Mouse (Mus musculus) lung, embryonic 15.5 days (tissue): Measurements from ENCODE around the gene Chst15. TPM values are rescaled to one million over a fixed set of nuclear protein-coding genes. Genes with fewer than 3 reads are reported as not detected.
A peak's percentile ranks its signal among the peaks of the same experiment; 100 is the strongest.

ENCODE experiments used
- ATAC-seq: fragments of 200-750 bp; cut with Nextera tagmentation; 2 replicates; pipeline ENCODE4 v1.8.0; 2017; ENCODE audit warnings: moderate number of reproducible peaks, borderline replicate concordance; ENCODE audit not compliant: low FRiP score, low TSS enrichment; ENCODE audit errors: extremely low read depth
- H3K27ac ChIP-seq: fragments of 300-500 bp; sonication (generic); 2 replicates; pipeline ENCODE4 v1.5.1; 2015; ENCODE audit warnings: moderate library complexity, mild to moderate bottlenecking, inconsistent platforms
- H3K27me3 ChIP-seq: fragments of 300-500 bp; sonication (generic); 2 replicates; pipeline ENCODE4 v1.6.1; 2015; ENCODE audit warnings: inconsistent platforms
- H3K36me3 ChIP-seq: fragments of 300-500 bp; sonication (generic); 2 replicates; pipeline ENCODE4 v1.6.1; 2015; ENCODE audit warnings: inconsistent platforms
- H3K4me1 ChIP-seq: fragments of 300-500 bp; sonication (generic); 2 replicates; pipeline ENCODE4 v1.6.1; 2015; ENCODE audit warnings: inconsistent platforms
- H3K4me2 ChIP-seq: fragments of 300-500 bp; sonication (generic); 2 replicates; pipeline ENCODE4 v1.6.1; 2015; ENCODE audit warnings: inconsistent platforms, mild to moderate bottlenecking, moderate library complexity
- H3K4me3 ChIP-seq: fragments of 300-500 bp; sonication (generic); 2 replicates; pipeline ENCODE4 v1.5.1; 2015; ENCODE audit warnings: mild to moderate bottlenecking, inconsistent platforms
- H3K9ac ChIP-seq: fragments of 300-500 bp; sonication (generic); 2 replicates; pipeline ENCODE4 v1.6.1; 2015; ENCODE audit warnings: inconsistent platforms
- H3K9me3 ChIP-seq: fragments of 300-500 bp; sonication (generic); 2 replicates; pipeline ENCODE4 v1.6.1; 2016; ENCODE audit warnings: inconsistent platforms
- WGBS: fragments of 180-500 bp; shearing (Covaris S2); methylation state at CpG from one replicate; pipeline ENCODE4 v1.1.7; 2015; 5-methylcytosine and 5-hydroxymethylcytosine counted together
- polyA plus RNA-seq: library from polyadenylated mRNA; unstranded; fragments of >200 nt; fragmentation: Nextera tagmentation; extraction: Ambion mirVana; gene quantifications from 2 replicates; pipeline ENCODE4 v1.2.1, GENCODE M21; 2015

The Chst15 gene
- polyA plus RNA-seq, 1 experiment from 2014 or later = 20.3 TPM

- WGBS = 40% methylated on average over 6 of the region's 6 CpGs
- Histone ChIP-seq H3K9me3 (no peaks in the 10 kb centered on the region), H3K4me2 (no peak overlapping the region), H3K4me3 (no peak overlapping the region), H3K27ac (peak overlapping the region; percentile 70), H3K27me3 (no peaks in the 10 kb centered on the region), H3K4me1 (peaks cover 81% of the 10 kb centered on the region), H3K36me3 (no peaks in the 10 kb centered on the region), H3K9ac (no peak overlapping the region)
- peak; percentile 31 for ATAC-seq
Observed at GRCm38 (mm10) chr7:132307722-132308271, 9.2 kb downstream of the Chst15 start.

- Histone ChIP-seq H3K4me2 (no peak overlapping the region), H3K36me3 (no peaks in the 10 kb centered on the region), H3K4me1 (peaks cover 83% of the 10 kb centered on the region), H3K27ac (no peak overlapping the region), H3K27me3 (no peaks in the 10 kb centered on the region), H3K9me3 (no peaks in the 10 kb centered on the region), H3K9ac (no peak overlapping the region), H3K4me3 (no peak overlapping the region)
- ATAC-seq = no peak
- WGBS = 89% methylated on average over 8 of the region's 8 CpGs
Observed at GRCm38 (mm10) chr7:132306671-132307412, 10.2 kb downstream of the Chst15 start.

DNA sequence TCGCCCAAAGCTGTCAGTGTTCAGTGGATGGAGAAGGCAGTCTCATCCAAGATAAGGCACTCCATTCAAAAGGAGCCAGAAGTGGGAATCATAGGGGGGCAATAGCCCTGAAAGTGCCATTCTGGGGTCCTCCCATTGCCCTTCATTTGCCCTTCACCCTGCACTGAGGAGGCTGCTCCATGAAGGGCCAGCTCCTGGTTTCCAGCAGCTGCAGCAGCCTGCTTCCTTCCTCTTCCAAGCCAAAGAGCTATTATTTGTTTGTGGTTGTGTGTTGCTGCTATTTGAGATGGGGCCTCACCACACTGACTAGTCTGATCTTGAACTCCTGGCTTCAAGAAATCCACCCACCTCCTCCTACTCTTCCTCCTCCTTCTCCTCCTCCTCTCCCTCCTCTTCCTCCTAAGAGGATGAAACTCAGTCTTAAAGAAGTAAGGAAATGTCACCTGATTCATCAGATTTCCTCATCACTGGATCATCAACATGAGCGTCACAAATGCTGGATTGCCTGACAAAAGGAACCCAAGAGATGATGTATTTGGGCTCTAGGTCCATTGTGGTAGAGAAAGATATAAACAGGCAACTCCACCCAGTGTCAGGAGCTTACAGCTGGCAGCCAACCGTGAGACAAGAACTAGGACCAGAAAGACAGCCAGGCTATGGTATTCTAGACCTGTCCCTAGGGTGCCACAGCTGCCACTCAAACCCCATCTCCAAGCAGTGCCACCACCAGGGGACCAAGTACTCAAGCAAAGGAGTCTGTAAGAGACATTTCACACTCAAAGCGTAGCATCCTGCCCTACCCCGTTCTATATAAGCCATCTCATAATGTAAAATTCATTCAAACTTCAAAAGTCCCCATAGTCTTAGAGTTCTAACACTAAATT lies 11.3 kb downstream of the Chst15 start:
- Histone ChIP-seq H3K9ac (no peak overlapping the region), H3K27ac (peak overlapping the region; percentile 9; the same call in 1 of the 2 replicates), H3K4me1 (peaks cover 90% of the 10 kb centered on the region), H3K27me3 (no peaks in the 10 kb centered on the region), H3K36me3 (no peaks in the 10 kb centered on the region), H3K4me3 (no peak overlapping the region), H3K4me2 (no peak overlapping the region), H3K9me3 (no peaks in the 10 kb centered on the region)
- WGBS = 72% methylated on average over 5 of the region's 5 CpGs
- no peak for ATAC-seq

- ATAC-seq = no peak
- no peaks in the 10 kb centered on the region for H3K36me3 ChIP-seq
- H3K4me3 ChIP-seq = no peak overlapping the region
- WGBS = 53% methylated on average over 8 of the region's 8 CpGs
- no peaks in the 10 kb centered on the region for H3K9me3 ChIP-seq
- no peak overlapping the region for H3K27ac ChIP-seq
- H3K4me1 ChIP-seq = peaks cover 90% of the 10 kb centered on the region
- no peaks in the 10 kb centered on the region for H3K27me3 ChIP-seq
- no peak overlapping the region for H3K9ac ChIP-seq
- no peak overlapping the region for H3K4me2 ChIP-seq
Observed at GRCm38 (mm10) chr7:132304424-132305085, 12.5 kb downstream of the Chst15 start.

GRCm38 (mm10) chr7:132303988-132304387 lies 13.0 kb downstream of the Chst15 start:
- Histone ChIP-seq H3K4me3 (no peak overlapping the region), H3K4me2 (no peak overlapping the region), H3K27me3 (no peaks in the 10 kb centered on the region), H3K36me3 (no peaks in the 10 kb centered on the region), H3K27ac (no peak overlapping the region), H3K4me1 (peaks cover 90% of the 10 kb centered on the region), H3K9ac (no peak overlapping the region), H3K9me3 (no peaks in the 10 kb centered on the region)
- ATAC-seq = no peak
- 49% methylated on average over 7 of the region's 7 CpGs for WGBS

DNA sequence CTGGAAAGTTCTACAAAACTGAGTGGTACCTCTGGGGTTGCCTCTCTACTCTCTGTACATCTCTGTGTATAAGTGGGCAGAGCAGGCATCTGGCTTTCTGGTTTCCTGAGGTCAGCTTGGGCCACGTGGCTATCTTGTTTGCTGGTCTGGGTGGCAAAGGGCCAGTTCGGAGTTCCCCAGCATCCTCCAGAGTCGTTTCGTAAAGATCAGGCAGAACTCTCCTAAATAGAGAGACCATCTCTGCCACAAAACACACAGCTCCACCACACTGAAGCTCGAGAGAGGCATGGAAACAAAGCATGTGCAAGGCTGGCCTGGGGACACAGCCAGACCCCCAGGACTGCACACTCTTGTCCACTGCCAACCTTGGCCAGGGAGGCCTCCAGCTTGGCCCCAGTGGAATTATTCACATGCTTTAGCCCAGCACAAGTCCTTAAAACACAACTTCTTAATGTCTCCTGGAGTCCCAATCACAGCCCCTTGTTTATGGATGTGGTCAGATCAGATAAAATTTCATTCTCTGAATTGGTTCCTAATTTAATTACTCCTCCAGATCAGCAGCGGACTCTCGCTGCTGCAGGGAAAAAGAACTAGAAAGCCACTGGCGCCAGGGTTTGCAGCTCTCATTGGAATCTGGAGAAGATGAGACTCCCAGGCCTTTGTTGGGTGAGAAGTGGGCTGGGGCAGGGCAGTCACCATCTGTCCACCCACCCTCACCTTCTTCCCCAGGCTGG lies 14.4 kb downstream of the Chst15 start:
- peaks cover 83% of the 10 kb centered on the region for H3K4me1 ChIP-seq
- no peaks in the 10 kb centered on the region for H3K9me3 ChIP-seq
- H3K4me2 ChIP-seq = no peak overlapping the region
- H3K9ac ChIP-seq = no peak overlapping the region
- H3K27ac ChIP-seq = 0 out of 2 replicates have a peak overlapping the region, but pooled peaks have one; percentile 4
- no peak for ATAC-seq
- H3K4me3 ChIP-seq = no peak overlapping the region
- no peaks in the 10 kb centered on the region for H3K36me3 ChIP-seq
- no peaks in the 10 kb centered on the region for H3K27me3 ChIP-seq
- 61% methylated on average over 8 of the region's 8 CpGs for WGBS

DNA sequence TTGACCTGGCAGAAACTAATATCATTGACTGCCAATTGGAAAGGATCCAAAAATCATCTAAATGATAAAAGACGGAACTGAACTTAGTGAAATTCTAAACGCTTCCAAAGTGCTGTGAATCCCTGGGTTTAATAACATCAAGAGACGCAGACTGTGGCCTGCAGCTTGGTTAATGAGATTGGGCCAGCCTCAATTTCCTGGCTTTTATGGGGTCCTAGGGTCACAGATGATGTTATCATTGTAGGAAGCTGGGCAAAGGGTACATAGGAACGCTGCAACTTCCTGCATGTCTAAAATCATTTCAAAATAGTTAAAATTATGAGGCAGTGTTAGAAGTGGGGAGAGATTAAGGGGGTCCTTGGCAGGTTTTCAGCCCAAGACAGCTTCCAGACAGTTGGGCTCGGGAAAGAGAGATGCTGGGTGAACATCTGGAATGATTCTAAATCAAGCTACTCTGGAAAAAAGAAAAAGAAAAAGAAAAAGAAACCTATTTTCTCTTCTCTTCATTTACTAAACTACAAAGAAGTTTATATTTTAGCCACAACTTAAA lies 17.3 kb downstream of the Chst15 start:
- Histone ChIP-seq H3K9me3 (no peaks in the 10 kb centered on the region), H3K9ac (no peak overlapping the region), H3K4me3 (no peak overlapping the region), H3K27me3 (no peaks in the 10 kb centered on the region), H3K4me1 (peaks cover 65% of the 10 kb centered on the region), H3K27ac (peak overlapping the region; percentile 65), H3K4me2 (no peak overlapping the region), H3K36me3 (no peaks in the 10 kb centered on the region)
- peak; percentile 43; the same call in 1 of the 2 replicates for ATAC-seq
- 40% methylated on average over 5 of the region's 5 CpGs for WGBS

DNA sequence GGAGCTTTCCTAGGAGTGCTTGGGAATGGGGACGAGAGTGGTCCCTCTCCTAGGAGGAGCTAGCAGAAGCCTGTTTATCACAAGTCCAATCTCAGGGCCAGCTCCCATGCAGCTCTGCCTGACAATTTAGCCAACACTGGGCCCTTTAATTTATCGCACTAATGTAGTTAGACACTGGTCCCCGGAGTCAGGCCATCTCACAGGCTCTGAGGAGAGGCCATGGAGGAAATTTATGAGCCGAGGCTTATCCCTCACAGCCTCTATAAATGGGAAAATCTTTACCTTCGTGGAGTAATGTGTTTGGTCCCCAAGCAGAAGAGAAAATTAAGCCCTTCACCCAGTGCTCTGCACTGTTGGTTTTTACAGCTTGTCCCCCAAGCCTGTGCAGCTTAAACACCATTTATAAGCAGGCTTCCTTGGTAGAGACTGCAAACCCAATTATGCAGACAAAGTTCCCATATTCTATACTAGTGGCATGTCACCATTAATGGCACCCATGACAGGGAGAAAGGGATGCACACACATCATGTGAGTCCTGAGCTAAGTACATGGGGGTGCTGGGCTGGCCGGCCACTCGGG lies 18.5 kb downstream of the Chst15 start:
- WGBS = 80% methylated on average over 7 of the region's 7 CpGs
- ATAC-seq = no peak
- H3K27ac ChIP-seq = no peak overlapping the region
- H3K9me3 ChIP-seq = no peaks in the 10 kb centered on the region
- no peaks in the 10 kb centered on the region for H3K36me3 ChIP-seq
- H3K4me2 ChIP-seq = no peak overlapping the region
- H3K27me3 ChIP-seq = no peaks in the 10 kb centered on the region
- peaks cover 53% of the 10 kb centered on the region for H3K4me1 ChIP-seq
- no peak overlapping the region for H3K9ac ChIP-seq
- H3K4me3 ChIP-seq = no peak overlapping the region

- H3K27me3 ChIP-seq = no peaks in the 10 kb centered on the region
- WGBS = 37% methylated on average over 4 of the region's 4 CpGs
- H3K4me1 ChIP-seq = peaks cover 36% of the 10 kb centered on the region
- no peak overlapping the region for H3K4me2 ChIP-seq
- no peaks in the 10 kb centered on the region for H3K36me3 ChIP-seq
- no peaks in the 10 kb centered on the region for H3K9me3 ChIP-seq
- H3K9ac ChIP-seq = no peak overlapping the region
- no peak overlapping the region for H3K27ac ChIP-seq
- ATAC-seq = no peak
- H3K4me3 ChIP-seq = no peak overlapping the region
Observed at GRCm38 (mm10) chr7:132296661-132297443, 20.2 kb downstream of the Chst15 start.

- no peak for ATAC-seq
- H3K36me3 ChIP-seq = no peaks in the 10 kb centered on the region
- H3K4me3 ChIP-seq = no peak overlapping the region
- WGBS = 81% methylated on average over 3 of the region's 3 CpGs
- no peak overlapping the region for H3K27ac ChIP-seq
- no peak overlapping the region for H3K9ac ChIP-seq
- no peaks in the 10 kb centered on the region for H3K9me3 ChIP-seq
- no peak overlapping the region for H3K4me2 ChIP-seq
- H3K27me3 ChIP-seq = no peaks in the 10 kb centered on the region
- peaks cover 30% of the 10 kb centered on the region for H3K4me1 ChIP-seq
Observed at GRCm38 (mm10) chr7:132296132-132296531, 20.9 kb downstream of the Chst15 start.
